Mouse (Mus musculus) E14TG2a.4 (cell line): ENCODE data around the gene Ankrd44.

Experiments
- H3K27me3 ChIP-seq: 2 replicates; pipeline ENCODE4 v1.6.1; 2014; ENCODE audit warnings: low read length, control low read depth; ENCODE audit not compliant: insufficient read depth
- H3K36me3 ChIP-seq: 2 replicates; pipeline ENCODE4 v1.6.1; 2014; ENCODE audit warnings: low read length, control low read depth; ENCODE audit not compliant: insufficient read depth
- H3K4me1 ChIP-seq: replicated peaks from 2 replicates; pipeline ENCODE4 v1.6.1; 2014; ENCODE audit warnings: low read depth, low read length, control low read depth
- H3K4me3 ChIP-seq: replicated peaks from 2 replicates; pipeline ENCODE4 v1.5.1; 2014; ENCODE audit warnings: mild to moderate bottlenecking, low read length
- H3K9me3 ChIP-seq: 2 replicates; pipeline ENCODE4 v1.6.1; 2014; ENCODE audit warnings: low read length, control low read depth
- CTCF ChIP-seq: conservative IDR thresholded peaks from 2 replicates; pipeline ENCODE4 v1.5.1; 2014; ENCODE audit warnings: low read length
- NANOG ChIP-seq: IDR thresholded peaks from 2 replicates; pipeline ENCODE4 v1.6.1; 2014; ENCODE audit warnings: borderline replicate concordance, low read length, mixed read lengths
- POU5F1 ChIP-seq: IDR thresholded peaks from 2 replicates; pipeline ENCODE4 v1.6.1; 2014; ENCODE audit warnings: low read length, borderline replicate concordance

The Ankrd44 gene

GRCm38 (mm10) chr1:54827351-54827750 is 98.8 kb downstream of the Ankrd44 start:
- no peak for TF ChIP-seq POU5F1
- Histone ChIP-seq H3K4me1 (no peaks in the 10 kb centered on the region; the same call in 1 of the 2 replicates), H3K4me3 (no peak overlapping the region), H3K36me3 (no peaks in the 10 kb centered on the region), H3K27me3 (0 out of 2 replicates have a peak, but pooled peaks cover 2% of the 10 kb centered on the region), H3K9me3 (no peaks in the 10 kb centered on the region)

- no peaks in the 10 kb centered on the region for H3K9me3 ChIP-seq
- TF ChIP-seq NANOG (no peak), POU5F1 (no peak), CTCF (no peak)
- no peaks in the 10 kb centered on the region for H3K36me3 ChIP-seq
- H3K4me3 ChIP-seq = no peak overlapping the region
- H3K4me1 ChIP-seq = no peaks in the 10 kb centered on the region; the same call in 1 of the 2 replicates
- H3K27me3 ChIP-seq = 0 out of 2 replicates have a peak, but pooled peaks cover 2% of the 10 kb centered on the region
These were observed 99.7 kb downstream of the Ankrd44 start for GRCm38 (mm10) chr1:54826426-54826986.

GRCm38 (mm10) chr1:54825718-54826425 is 100.3 kb downstream of the Ankrd44 start:
- H3K9me3 ChIP-seq = no peaks in the 10 kb centered on the region
- TF ChIP-seq POU5F1 (no peak), CTCF (no peak), NANOG (no peak)
- 0 out of 2 replicates have a peak, but pooled peaks cover 2% of the 10 kb centered on the region for H3K27me3 ChIP-seq
- H3K4me3 ChIP-seq = no peak overlapping the region
- H3K36me3 ChIP-seq = no peaks in the 10 kb centered on the region
- H3K4me1 ChIP-seq = no peaks in the 10 kb centered on the region; the same call in 1 of the 2 replicates

GRCm38 (mm10) chr1:54824106-54824808 is 101.9 kb downstream of the Ankrd44 start:
- H3K4me1 ChIP-seq = no peaks in the 10 kb centered on the region; the same call in 1 of the 2 replicates
- 0 out of 2 replicates have a peak, but pooled peaks cover 2% of the 10 kb centered on the region for H3K27me3 ChIP-seq
- no peaks in the 10 kb centered on the region for H3K9me3 ChIP-seq
- no peaks in the 10 kb centered on the region for H3K36me3 ChIP-seq
- H3K4me3 ChIP-seq = no peak overlapping the region
- TF ChIP-seq CTCF (no peak), POU5F1 (no peak), NANOG (no peak)

- TF ChIP-seq CTCF (no peak), NANOG (no peak), POU5F1 (no peak)
- H3K9me3 ChIP-seq = no peaks in the 10 kb centered on the region
- H3K36me3 ChIP-seq = no peaks in the 10 kb centered on the region
- 0 out of 2 replicates have a peak, but pooled peaks cover 2% of the 10 kb centered on the region for H3K27me3 ChIP-seq
- H3K4me1 ChIP-seq = peaks cover 7% of the 10 kb centered on the region
- no peak overlapping the region for H3K4me3 ChIP-seq
These were observed 104.4 kb downstream of the Ankrd44 start for GRCm38 (mm10) chr1:54821797-54822196.

- Histone ChIP-seq H3K9me3 (no peaks in the 10 kb centered on the region), H3K4me3 (no peak overlapping the region), H3K4me1 (peaks cover 12% of the 10 kb centered on the region), H3K27me3 (no peaks in the 10 kb centered on the region), H3K36me3 (no peaks in the 10 kb centered on the region)
- TF ChIP-seq CTCF (no peak), NANOG (no peak), POU5F1 (no peak)
These were observed 110.9 kb downstream of the Ankrd44 start for GRCm38 (mm10) chr1:54815206-54815855.

- Histone ChIP-seq H3K36me3 (no peaks in the 10 kb centered on the region), H3K4me3 (no peak overlapping the region), H3K9me3 (no peaks in the 10 kb centered on the region), H3K4me1 (peaks cover 10% of the 10 kb centered on the region), H3K27me3 (no peaks in the 10 kb centered on the region)
- no peak for TF ChIP-seq NANOG
- TF ChIP-seq POU5F1 = no peak
- no peak for TF ChIP-seq CTCF
These were observed 116.2 kb downstream of the Ankrd44 start for GRCm38 (mm10) chr1:54809811-54810549.
